Mouse (Mus musculus): ENCODE results near the gene BC025920.

DNA sequence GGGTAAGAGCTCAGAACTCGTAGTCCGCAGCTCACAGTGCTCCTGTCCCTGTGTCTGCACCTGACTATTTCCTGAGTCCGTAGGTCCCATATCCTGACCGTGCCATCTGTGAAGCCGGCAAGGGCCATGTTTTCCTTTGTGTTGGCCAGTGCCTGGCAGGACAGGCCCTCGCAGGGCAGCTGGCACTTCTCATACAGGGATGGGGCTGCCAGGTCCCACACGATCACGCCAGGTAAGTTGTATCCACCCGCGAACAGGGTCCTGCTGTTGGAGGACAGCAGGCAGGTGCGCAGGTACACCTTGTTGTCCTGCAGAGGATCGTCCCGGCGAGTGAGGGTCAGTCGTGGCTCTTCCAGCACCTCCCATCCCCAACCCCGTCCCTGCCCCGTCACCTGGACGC lies 12.1 kb upstream of the BC025920 start:
- TF ChIP-seq GATA1 (IDR thresholded peaks at IDR 0.05; ENCODE audit: borderline replicate concordance, low read length) (no peak), FLI1 (IDR thresholded peaks at IDR 0.05; ENCODE audit: low read length) (no peak)

All from megakaryocyte, embryonic 14.5 days (primary cell).